Mouse (Mus musculus) thymus, postnatal 36 days (tissue): ENCODE results near the gene Gm39566.

Experiments
- DNase-seq, 2 experiments: peaks; one replicate each; pipeline ENCODE4 v3.0.0; 2022; ENCODE audit warnings: mixed read lengths in 2 of 2

Gm39566 gene

DNA sequence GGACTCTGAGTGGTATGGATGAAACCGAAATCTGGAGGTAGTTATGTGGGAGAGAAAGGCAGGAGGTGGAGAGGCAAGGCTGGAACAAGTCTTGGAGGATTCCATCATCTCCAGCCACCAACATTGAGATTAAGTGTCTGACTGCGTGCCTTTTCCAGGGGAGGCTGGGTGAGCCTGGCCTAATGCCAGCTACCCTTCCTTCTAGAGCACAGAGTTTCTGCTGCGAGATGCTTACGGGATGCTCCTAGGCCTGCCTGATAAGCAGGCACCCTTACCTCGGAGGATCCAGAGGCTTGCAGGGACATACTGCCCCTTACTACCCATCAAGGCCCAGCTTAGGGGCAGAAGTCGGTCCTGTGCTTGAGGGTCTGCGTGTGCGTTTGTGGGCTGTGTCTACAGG, 18.5 kb upstream of the Gm39566 start:
- DNase-seq, result no peak

- DNase-seq, result no peak
Measured at GRCm38 (mm10) chr11:69828832-69829231, 13.7 kb upstream of the Gm39566 start.

- no peak for DNase-seq
Measured at GRCm38 (mm10) chr11:69823456-69823855, 8.4 kb upstream of the Gm39566 start.

DNA sequence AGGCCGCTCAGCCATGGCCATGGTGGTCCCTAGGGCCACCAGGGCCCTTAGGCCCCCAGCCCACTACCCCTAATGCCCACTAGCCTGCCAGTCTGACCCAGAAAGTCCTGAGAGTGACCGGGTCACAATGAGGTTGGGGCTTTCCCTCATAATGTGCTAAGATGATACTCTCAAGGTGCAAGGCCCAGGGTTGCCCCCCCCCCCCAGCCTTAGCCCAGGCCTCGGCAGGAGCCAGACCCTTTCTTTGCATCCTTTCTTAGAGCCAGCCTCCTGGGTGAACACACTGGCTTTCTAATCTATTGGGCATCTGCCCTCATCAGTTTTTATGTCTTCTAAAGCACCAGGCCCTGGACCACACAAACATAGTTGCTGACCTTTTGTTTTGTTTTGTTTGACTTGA, 7.0 kb upstream of the Gm39566 start, which contains the start of gene Spem1:
Gene Spem1 (minus strand): TSS at position 101 of the 400 bp plus-strand sequence.
- no peak for DNase-seq

DNA sequence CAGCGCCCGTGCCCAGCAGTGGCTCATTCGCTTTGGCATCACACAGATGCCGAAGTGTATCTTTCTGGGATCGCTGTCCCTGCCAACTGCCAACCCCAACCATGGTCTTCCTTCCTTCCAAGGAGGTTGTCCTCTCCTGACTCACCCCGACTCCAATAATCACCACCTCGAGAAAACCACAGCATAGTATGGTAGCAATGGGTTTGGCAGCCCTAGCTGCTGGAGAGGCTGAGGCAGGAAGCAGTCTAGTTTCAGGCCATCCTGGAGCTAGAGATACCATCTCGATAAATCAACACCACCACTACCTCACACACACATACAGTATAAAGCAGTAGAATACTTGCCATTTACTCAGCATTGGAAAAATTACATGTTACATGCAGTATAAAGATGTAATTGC, 3.8 kb upstream of the Gm39566 start:
- DNase-seq, result no peak

DNA sequence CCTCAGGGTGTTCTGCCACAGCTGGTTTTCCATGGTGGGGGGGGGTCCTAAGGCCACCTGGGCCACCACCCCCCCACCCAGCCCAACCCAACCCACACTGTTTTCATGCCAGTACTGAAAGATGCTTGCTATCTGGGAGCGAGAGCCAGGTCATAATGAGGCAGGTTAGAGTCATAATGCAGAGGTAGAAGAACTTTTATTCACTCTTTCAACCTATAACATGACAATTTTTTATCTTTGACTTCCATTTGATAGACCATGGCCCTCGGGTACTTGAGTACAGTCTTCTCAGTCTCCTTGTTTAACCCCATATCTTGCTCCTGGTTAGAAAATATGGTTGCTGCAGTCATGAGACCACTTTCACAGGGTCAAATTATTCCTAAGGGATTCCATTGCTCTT, 3.3 kb upstream of the Gm39566 start, which contains the start of gene Spem2:
Gene Spem2 (minus strand): TSS at position 101 of the 400 bp plus-strand sequence.
- no peak for DNase-seq

DNA sequence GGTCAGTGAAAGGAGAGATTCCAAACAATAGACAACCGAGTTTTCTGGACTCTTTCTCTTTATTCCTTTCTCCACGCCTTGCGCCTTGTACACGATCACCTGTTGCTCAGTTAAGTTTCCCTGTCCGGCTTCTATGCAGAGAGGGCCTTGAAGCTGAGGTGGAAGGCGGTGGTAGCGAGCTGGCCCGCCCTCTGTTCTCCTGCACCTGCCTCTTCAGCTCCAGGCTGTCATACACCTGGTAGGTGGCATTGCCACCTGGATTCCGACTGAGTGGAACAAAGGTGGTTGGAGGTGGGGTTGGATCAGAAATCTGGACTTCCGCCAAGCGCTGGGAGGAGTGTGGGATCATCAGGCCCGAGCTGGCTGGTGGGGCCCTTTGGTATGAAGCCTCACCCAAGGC, 1.4 kb upstream of the Gm39566 start:
- DNase-seq, result no peak

DNA sequence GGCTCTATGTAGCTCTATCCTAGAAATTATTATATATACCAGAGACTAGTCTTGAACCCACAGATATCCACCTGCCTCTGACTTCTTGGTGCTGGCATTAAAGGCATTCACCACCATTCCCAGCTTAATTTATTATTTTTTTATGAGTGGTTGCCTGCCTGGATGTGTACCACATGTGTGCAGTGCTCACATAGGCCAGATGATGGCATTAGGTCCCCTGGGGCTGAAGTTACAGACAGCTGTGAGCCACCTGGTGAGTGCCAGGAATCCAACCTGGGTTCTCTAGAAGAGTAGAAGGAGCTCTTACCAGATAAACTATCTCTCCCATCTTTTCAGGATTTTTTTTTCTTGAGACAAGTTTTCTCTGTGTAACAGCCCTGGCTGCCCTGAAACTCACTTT, 4.8 kb downstream of the Gm39566 start:
- no peak for DNase-seq

- DNase-seq, result no peak
Measured at GRCm38 (mm10) chr11:69807641-69808040, 7.5 kb downstream of the Gm39566 start.

DNA sequence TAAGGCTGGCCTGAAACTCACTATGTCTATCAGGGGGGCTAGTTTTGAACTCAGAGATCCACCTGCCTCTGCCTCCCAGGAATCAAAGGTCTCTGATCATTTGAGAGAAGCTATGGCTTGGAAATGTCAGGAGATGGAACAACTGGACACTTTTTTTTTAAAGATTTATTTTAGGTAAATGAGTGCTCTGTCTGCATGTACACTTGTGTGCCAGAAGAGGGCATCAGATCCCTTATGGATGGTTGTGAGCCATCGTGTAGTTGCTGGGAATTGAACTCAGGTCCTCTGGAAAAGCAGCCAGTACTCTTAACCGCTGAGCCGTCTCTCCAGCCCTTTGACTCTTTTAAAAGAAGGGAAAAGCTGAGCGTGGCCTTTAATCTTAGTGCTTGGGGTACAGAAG, 8.7 kb downstream of the Gm39566 start:
- no peak for DNase-seq

DNA sequence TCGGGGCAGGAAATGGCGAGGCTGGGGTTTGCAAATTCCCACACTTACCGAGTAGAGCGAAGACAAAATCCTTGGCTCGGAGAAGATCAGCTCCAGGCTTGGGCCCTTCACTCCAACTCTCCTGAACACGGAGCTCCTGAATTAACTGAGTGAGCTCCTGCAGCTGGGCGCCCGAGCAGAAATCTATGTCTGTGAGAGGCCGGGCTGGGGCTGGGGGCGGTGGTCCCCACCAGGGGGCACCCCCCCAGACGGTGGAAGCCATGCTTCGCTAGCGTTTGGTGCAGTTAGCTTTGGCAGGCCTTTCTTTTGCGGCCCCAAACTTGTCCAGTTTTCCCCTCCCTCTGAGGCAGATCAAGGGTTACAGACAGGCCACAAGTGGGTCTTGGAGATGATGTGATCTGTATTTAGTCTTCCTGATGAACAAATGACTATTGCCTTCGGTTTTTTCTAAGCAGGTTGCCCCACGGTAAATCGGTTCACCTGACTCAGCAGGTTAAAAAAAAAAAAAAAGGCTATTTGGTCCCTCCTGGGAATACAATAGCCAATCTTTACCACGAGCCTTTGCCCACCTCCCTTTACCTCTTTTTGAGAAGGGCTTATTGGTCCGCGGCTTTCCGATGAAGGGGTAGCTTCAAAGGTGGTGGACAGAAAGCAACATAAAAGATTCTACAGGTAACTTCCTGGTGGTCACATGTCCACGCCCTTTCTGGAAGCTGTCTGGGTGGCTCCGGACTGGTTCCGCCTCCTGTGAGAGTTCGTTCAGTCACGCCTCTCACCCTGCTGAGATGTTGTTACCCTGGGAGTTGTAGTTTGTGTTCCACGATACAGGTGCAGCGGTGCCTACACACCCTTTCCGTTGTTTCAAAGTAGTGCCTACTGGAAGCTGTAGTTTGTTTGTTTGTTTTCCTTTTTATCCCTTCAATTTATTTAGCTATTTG, 9.9 kb downstream of the Gm39566 start, which contains the start of gene Tmem102:
Gene Tmem102 (minus strand): TSS at position 653 of the 938 bp plus-strand sequence.
- DNase-seq, result no peak

DNA sequence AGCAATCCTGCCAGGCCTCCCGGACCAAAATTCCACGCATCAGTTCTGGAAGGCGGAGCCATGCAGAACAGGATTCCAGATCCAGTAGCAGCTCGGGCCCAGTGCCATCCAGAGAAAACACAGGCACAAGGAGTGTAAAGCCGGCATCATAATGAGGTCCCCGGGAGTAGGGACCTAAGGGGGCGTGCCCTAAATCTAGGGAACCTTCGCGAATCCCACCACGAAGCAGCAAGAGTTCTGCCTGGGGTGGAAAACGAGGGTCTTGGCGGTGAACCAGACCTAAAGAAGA, 10.5 kb downstream of the Gm39566 start:
- DNase-seq, result no peak

DNA sequence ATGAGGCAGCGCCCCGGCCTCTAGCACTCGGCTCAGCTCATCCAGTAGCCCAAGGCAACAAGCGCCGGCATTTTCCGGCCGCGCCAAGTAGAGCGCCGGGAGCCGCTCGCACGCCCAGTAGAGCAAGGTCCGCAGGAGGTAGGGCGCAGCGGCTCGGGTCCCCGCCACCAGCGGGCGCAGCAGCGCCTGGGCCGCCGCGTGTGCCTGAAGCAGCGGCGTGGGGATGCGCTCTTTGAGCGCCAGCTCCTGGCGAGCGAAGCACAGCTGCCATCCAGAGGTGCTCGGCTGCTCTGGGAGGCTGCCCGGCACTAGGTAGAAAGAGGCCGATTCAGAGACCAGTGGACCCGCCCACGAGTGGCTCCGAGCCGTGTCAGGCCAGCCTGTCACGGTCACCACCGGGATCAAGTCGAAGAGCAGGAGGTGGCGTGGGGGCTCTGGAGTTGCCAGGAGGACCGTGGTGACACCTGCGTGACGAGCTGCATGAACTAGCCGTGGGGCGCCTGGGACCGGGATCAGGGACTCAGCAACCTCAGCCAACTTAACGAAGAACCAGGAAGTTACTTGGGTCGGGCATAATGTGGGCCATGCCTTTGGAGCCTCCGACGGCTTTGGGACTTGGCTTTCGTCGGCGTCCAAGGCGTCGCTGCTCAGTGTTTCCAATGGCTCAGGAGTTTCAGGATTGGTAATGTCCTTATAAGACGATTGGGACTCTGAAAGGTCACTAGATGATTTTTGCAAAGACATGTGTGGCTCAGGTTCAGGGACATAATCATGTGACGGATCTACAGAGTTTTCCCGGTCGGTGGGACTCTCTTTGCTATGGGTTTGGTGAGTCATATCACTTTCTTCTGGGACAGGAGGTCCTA, 11.1 kb downstream of the Gm39566 start:
- DNase-seq, result peak; percentile 80 to 84

- no peak for DNase-seq
Measured at GRCm38 (mm10) chr11:69803328-69803727, 11.8 kb downstream of the Gm39566 start.

- peak; percentile 81 to 83 for DNase-seq
Measured at GRCm38 (mm10) chr11:69802648-69803105, 12.4 kb downstream of the Gm39566 start.

- DNase-seq, result no peak
Measured at GRCm38 (mm10) chr11:69801379-69801977, 13.6 kb downstream of the Gm39566 start, which contains the start of gene Fgf11. Gene Fgf11 (minus strand): TSS chr11:69801857.

GRCm38 (mm10) chr11:69800392-69801197, 14.5 kb downstream of the Gm39566 start:
- no peak for DNase-seq

DNA sequence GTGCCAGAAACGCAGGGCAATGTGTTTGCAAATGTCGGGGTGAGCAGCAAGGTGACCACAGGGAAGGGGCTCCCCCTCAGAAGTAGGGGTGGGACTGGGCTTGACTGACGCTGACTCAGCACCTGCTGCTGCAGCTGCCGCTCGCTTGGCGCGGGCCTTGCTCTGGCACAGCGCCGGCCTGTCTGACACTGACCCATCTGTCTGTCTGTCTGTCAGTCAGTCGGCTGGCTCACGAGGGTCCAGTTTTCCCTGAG, 15.0 kb downstream of the Gm39566 start:
- no peak for DNase-seq

- no peak for DNase-seq
Measured at GRCm38 (mm10) chr11:69799394-69800137, 15.5 kb downstream of the Gm39566 start.

GRCm38 (mm10) chr11:69797924-69798323, 17.2 kb downstream of the Gm39566 start:
- DNase-seq, result no peak

DNA sequence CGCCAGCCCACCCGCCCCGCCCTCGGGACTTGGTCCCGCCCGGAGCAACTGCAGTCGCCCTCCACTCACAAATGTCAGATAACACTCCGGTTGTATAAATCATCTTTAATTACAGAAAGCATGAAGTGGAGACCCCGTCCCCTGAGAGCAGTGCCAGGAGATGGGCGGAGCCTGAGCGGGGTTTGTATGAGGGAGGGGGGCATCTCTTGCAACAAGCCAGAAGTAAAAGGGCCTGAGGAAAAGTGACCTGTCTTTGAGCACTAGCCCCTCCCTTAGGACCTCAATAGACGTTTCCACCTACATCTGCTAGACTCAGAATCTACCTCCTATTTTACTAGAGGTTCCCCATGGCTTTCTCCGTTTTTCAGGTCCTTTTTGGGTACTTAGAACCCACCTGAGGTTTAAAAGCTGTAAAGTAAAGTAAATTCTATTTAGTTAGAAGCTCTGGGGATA, 19.1 kb downstream of the Gm39566 start:
- no peak for DNase-seq
